Mouse (Mus musculus): Measurements from ENCODE around the gene Syf2. TPM values are rescaled to one million over a fixed set of nuclear protein-coding genes. Genes with fewer than 3 reads are reported as not detected.

Gene Syf2
- polyA plus RNA-seq, 1 experiment from 2014 or later: 53.0 TPM

DNA sequence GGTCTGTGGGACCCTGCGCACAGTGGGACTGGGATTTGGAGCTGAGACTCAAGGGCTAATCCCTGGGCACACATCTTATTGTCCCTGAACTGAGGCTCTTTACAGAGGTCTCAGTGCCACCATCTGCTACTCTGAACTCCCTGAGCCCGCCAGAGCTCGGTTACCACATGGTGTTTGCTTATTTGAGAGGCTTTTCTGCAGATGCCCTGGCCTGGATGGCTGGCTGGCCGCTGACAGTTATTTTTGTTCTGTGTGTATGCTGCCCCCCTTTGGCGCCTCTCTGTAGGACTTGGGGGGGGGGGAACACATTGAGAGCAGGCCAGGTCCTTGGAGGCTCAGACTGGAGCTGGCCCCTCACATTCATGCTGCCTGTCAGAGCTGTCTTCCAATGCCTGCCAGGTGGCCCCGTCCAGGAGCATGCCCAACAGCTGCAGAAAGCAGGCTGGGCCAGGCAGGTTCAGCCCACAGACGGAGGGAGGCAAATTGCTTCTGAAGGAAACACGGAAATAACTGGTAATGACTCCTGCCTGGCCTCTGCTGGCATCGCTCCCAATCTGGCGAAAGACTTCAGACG lies 19.9 kb downstream of the Syf2 start:
- H3K9ac ChIP-seq: peak overlapping the region; percentile 64
- ATAC-seq (ENCODE audit: extremely low read depth, insufficient number of reproducible peaks, low FRiP score, low TSS enrichment): peak; percentile 53; the same call in 1 of the 2 replicates
- H3K9me3 ChIP-seq: no peaks in the 10 kb centered on the region
- H3K27me3 ChIP-seq (replicated peaks): peaks cover 36% of the 10 kb centered on the region
- peaks cover 25% of the 10 kb centered on the region for H3K4me1 ChIP-seq
- H3K4me3 ChIP-seq: no peak overlapping the region
- WGBS: 13% methylated on average over 11 of the region's 11 CpGs
- peak overlapping the region; percentile 87 for H3K27ac ChIP-seq (replicated peaks)
- H3K36me3 ChIP-seq: no peaks in the 10 kb centered on the region
- H3K4me2 ChIP-seq: peak overlapping the region; percentile 18; the same call in 1 of the 2 replicates

DNA sequence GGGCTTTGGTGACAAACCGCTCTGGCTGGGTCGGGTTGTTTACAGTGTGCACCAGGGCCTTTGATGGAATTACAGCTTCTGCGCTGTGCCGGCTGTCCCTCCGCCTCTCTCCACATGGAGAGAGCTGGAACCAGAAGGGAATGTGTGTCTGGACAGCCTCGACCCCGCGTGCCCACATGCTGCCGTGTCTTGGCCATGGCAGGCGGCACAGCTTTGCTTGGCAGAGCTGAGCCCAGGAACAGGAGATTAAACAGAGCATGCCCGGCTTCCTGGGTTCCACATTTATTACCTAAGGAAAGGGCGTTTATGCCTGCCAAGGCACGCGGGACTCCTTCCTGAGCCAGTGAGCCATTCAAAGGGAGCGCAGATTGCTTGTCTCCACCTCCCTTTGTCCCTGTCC lies 23.8 kb downstream of the Syf2 start:
- no peak overlapping the region for H3K27ac ChIP-seq (replicated peaks)
- H3K4me3 ChIP-seq: no peak overlapping the region
- no peak for ATAC-seq (ENCODE audit: extremely low read depth, insufficient number of reproducible peaks, low FRiP score, low TSS enrichment)
- H3K4me2 ChIP-seq: no peak overlapping the region
- no peaks in the 10 kb centered on the region for H3K9me3 ChIP-seq
- H3K27me3 ChIP-seq (replicated peaks): peaks cover 63% of the 10 kb centered on the region
- peaks cover 19% of the 10 kb centered on the region for H3K4me1 ChIP-seq
- H3K36me3 ChIP-seq: no peaks in the 10 kb centered on the region
- WGBS: 27% methylated on average over 15 of the region's 15 CpGs
- 0 out of 2 replicates have a peak overlapping the region, but pooled peaks have one; percentile 10 for H3K9ac ChIP-seq

GRCm38 (mm10) chr4:134955196-134955595 lies 24.5 kb downstream of the Syf2 start:
- no peaks in the 10 kb centered on the region for H3K9me3 ChIP-seq
- H3K27me3 ChIP-seq (replicated peaks): peaks cover 70% of the 10 kb centered on the region
- H3K4me3 ChIP-seq: no peak overlapping the region
- H3K27ac ChIP-seq (replicated peaks): no peak overlapping the region
- 75% methylated on average over 2 of the region's 2 CpGs for WGBS
- no peak overlapping the region for H3K9ac ChIP-seq
- no peaks in the 10 kb centered on the region for H3K36me3 ChIP-seq
- no peak for ATAC-seq (ENCODE audit: extremely low read depth, insufficient number of reproducible peaks, low FRiP score, low TSS enrichment)
- peaks cover 14% of the 10 kb centered on the region for H3K4me1 ChIP-seq
- H3K4me2 ChIP-seq: no peak overlapping the region

GRCm38 (mm10) chr4:134955845-134956244 lies 25.1 kb downstream of the Syf2 start:
- 69% methylated on average over 3 of the region's 3 CpGs for WGBS
- ATAC-seq (ENCODE audit: extremely low read depth, insufficient number of reproducible peaks, low FRiP score, low TSS enrichment): no peak
- Histone ChIP-seq H3K4me2 (no peak overlapping the region), H3K36me3 (no peaks in the 10 kb centered on the region), H3K27ac (replicated peaks) (no peak overlapping the region), H3K4me3 (no peak overlapping the region), H3K9ac (no peak overlapping the region), H3K9me3 (no peaks in the 10 kb centered on the region), H3K27me3 (replicated peaks) (peaks cover 76% of the 10 kb centered on the region), H3K4me1 (peaks cover 7% of the 10 kb centered on the region)

DNA sequence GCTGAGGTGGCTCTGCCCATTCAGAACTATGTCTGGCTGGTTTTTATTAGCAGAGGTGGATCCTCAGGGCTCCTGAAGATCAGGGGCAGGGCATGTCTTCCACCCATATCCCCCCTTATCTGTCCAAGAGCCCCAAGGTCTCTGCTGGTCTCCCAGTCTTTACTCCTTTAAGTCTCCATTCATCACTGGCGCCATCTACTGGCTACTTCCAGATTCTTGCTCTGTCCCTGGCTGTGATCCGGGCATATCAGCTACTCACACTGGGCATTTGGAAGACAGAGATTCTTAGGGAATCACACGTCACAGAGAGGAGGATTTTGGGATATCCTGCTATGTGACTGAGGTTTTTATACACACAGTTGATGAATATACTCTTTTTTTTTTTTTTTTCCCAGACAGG lies 25.6 kb downstream of the Syf2 start:
- Histone ChIP-seq H3K4me3 (no peak overlapping the region), H3K9ac (no peak overlapping the region), H3K36me3 (no peaks in the 10 kb centered on the region), H3K27ac (replicated peaks) (no peak overlapping the region), H3K4me1 (peaks cover 6% of the 10 kb centered on the region; the same call in 1 of the 2 replicates), H3K27me3 (replicated peaks) (peaks cover 81% of the 10 kb centered on the region), H3K4me2 (no peak overlapping the region), H3K9me3 (no peaks in the 10 kb centered on the region)
- WGBS: 16% methylated on average over 3 of the region's 3 CpGs
- no peak for ATAC-seq (ENCODE audit: extremely low read depth, insufficient number of reproducible peaks, low FRiP score, low TSS enrichment)

- no peak for ATAC-seq (ENCODE audit: extremely low read depth, insufficient number of reproducible peaks, low FRiP score, low TSS enrichment)
- Histone ChIP-seq H3K9me3 (no peaks in the 10 kb centered on the region), H3K27me3 (replicated peaks) (peaks cover 76% of the 10 kb centered on the region), H3K27ac (replicated peaks) (no peak overlapping the region), H3K4me1 (peaks cover 21% of the 10 kb centered on the region), H3K4me3 (no peak overlapping the region), H3K36me3 (no peaks in the 10 kb centered on the region), H3K9ac (no peak overlapping the region), H3K4me2 (peak overlapping the region; percentile 47)
- 29% methylated on average over 19 of the region's 19 CpGs for WGBS
Measured at GRCm38 (mm10) chr4:134963021-134963776, 32.5 kb downstream of the Syf2 start.

DNA sequence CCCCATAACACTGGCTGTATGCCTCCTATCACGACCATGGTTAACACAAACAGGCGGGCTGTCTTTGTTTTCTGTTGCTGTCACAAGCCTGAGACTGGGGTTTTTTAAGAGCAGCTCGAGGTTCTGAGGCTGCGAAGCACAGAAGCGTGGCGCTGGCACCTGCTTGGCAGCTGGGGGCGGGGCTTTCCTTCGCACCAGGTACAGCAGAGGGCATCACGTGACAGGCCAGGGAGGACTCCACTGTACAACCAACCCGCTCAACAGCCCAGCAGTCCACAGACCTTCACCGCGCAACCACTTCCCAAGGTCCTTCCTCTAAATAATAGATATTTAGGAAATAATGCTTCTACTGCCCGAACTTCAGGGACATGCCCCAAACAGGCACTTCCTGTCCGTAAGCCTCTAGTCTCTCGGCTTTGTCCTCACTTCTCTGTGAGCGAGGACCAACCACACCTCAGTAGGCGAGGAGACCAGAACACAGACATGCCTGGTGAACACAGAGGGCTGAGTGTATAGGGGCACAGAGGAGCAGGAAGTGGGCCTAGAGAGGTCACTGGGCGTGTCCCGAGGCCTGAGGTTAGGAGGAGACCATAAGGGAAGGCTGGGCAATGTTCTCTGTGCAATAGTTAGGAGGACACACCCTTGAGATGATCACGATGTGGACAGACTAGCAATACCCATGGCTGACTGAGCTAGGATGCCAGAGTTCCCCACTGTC lies 37.3 kb downstream of the Syf2 start:
- no peak overlapping the region for H3K4me3 ChIP-seq
- H3K27me3 ChIP-seq (replicated peaks): peaks cover 72% of the 10 kb centered on the region
- no peak overlapping the region for H3K4me2 ChIP-seq
- H3K9me3 ChIP-seq: no peaks in the 10 kb centered on the region
- 75% methylated on average over 20 of the region's 20 CpGs for WGBS
- no peaks in the 10 kb centered on the region for H3K36me3 ChIP-seq
- no peak overlapping the region for H3K9ac ChIP-seq
- H3K4me1 ChIP-seq: peaks cover 18% of the 10 kb centered on the region
- ATAC-seq (ENCODE audit: extremely low read depth, insufficient number of reproducible peaks, low FRiP score, low TSS enrichment): no peak
- H3K27ac ChIP-seq (replicated peaks): no peak overlapping the region

DNA sequence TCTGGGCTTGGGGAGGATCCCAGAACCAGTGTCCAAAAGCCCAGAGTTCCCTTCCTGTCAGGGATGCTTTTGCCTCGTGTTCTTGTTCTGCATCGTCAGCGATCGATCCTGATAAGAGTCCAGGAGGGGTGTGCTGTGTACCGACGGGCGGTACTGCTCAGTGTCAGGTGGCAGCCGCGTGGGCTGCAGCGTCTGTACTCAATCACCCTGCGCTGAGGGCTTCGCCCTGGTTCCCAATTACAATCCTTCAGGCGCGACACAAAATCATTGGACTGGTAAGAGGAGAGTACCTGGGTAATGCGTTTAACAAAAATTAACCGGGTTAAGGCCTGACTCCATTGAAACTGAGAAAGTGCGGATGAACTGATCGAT lies 37.9 kb downstream of the Syf2 start:
- no peak overlapping the region for H3K4me3 ChIP-seq
- H3K27me3 ChIP-seq (replicated peaks): peaks cover 72% of the 10 kb centered on the region
- H3K9ac ChIP-seq: no peak overlapping the region
- peaks cover 15% of the 10 kb centered on the region for H3K4me1 ChIP-seq
- no peak for ATAC-seq (ENCODE audit: extremely low read depth, insufficient number of reproducible peaks, low FRiP score, low TSS enrichment)
- H3K9me3 ChIP-seq: no peaks in the 10 kb centered on the region
- no peaks in the 10 kb centered on the region for H3K36me3 ChIP-seq
- no peak overlapping the region for H3K27ac ChIP-seq (replicated peaks)
- WGBS: 62% methylated on average over 18 of the region's 18 CpGs
- no peak overlapping the region for H3K4me2 ChIP-seq

GRCm38 (mm10) chr4:134975261-134975928 lies 44.7 kb downstream of the Syf2 start:
- no peaks in the 10 kb centered on the region; the same call in 1 of the 2 replicates for H3K4me1 ChIP-seq
- H3K27ac ChIP-seq (replicated peaks): no peak overlapping the region
- peaks cover 27% of the 10 kb centered on the region for H3K27me3 ChIP-seq (replicated peaks)
- ATAC-seq (ENCODE audit: extremely low read depth, insufficient number of reproducible peaks, low FRiP score, low TSS enrichment): no peak
- H3K36me3 ChIP-seq: no peaks in the 10 kb centered on the region
- H3K9me3 ChIP-seq: no peaks in the 10 kb centered on the region
- H3K4me2 ChIP-seq: no peak overlapping the region
- H3K9ac ChIP-seq: no peak overlapping the region
- no peak overlapping the region for H3K4me3 ChIP-seq
- WGBS: 32% methylated on average over 14 of the region's 14 CpGs

DNA sequence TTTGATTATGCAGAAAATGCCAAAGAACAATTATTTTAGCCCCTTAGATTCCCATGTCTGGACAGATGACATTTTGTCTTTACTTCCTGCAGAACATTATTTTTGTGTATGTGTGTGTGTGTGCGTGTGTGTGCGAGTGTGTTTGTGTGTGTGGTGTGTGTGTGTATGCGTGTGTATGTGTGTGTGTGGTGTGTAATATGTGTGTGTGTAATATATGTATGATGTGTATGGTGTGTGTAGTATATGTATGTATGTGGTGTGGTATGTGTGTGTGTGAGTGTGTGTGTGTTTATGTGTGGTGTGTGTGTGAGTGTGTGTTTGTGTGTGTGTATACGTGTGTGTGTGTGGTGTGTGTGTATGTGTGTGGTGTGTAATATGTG lies 45.2 kb downstream of the Syf2 start:
- H3K4me3 ChIP-seq: no peak overlapping the region

DNA sequence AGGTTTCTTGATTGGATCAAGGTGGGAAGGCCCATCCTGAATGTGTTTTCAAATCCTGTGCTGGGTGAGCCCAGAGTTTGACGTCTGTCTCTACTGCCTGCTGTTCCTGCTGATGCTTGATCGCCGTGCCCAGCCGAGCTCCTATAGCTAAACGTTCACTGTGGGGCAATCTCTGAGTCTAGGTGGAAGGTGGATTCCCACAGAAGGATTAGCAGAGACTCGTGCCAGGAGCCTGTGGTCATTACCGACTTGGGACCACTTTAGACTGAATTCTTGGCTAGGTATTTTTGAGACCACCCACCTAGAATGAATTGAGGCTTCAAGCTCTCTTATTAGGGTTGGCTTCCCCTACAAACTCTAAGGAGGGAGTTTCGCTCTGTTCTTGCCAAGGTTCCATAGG lies 48.2 kb downstream of the Syf2 start:
- no peak for ATAC-seq (ENCODE audit: extremely low read depth, insufficient number of reproducible peaks, low FRiP score, low TSS enrichment)
- 73% methylated on average over 8 of the region's 8 CpGs for WGBS
- Histone ChIP-seq H3K4me3 (no peak overlapping the region), H3K36me3 (no peaks in the 10 kb centered on the region), H3K4me1 (peaks cover 19% of the 10 kb centered on the region), H3K27me3 (replicated peaks) (no peaks in the 10 kb centered on the region; the same call in 1 of the 2 replicates), H3K4me2 (no peak overlapping the region), H3K9me3 (no peaks in the 10 kb centered on the region), H3K27ac (replicated peaks) (no peak overlapping the region), H3K9ac (no peak overlapping the region)

More for the DNA sequence above, 45.2 kb downstream of the Syf2 start:
- Histone ChIP-seq H3K4me1 (peaks cover 5% of the 10 kb centered on the region; the same call in 1 of the 2 replicates), H3K9me3 (no peaks in the 10 kb centered on the region), H3K4me2 (no peak overlapping the region), H3K27ac (replicated peaks) (no peak overlapping the region), H3K36me3 (no peaks in the 10 kb centered on the region), H3K27me3 (replicated peaks) (peaks cover 23% of the 10 kb centered on the region), H3K9ac (no peak overlapping the region)
- 81% methylated on average over 4 of the region's 4 CpGs for WGBS
- ATAC-seq (ENCODE audit: extremely low read depth, insufficient number of reproducible peaks, low FRiP score, low TSS enrichment): no peak
